Mouse (Mus musculus): ENCODE results near the gene Stac. TPM values are rescaled to one million over a fixed set of nuclear protein-coding genes. Genes with fewer than 3 reads are reported as not detected.

Gene Stac
- polyA plus RNA-seq, 1 experiment from 2014 or later, result 5.1 TPM

- no peak overlapping the region for H3K9ac ChIP-seq
- no peaks in the 10 kb centered on the region for H3K4me1 ChIP-seq
- 75% methylated on average over 6 of the region's 6 CpGs for whole genome bisulfite sequencing
- ATAC-seq (replicated peaks), result no peak
- H3K4me2 ChIP-seq, result no peak overlapping the region
- H3K9me3 ChIP-seq, result no peaks in the 10 kb centered on the region
- H3K27ac ChIP-seq, result no peak overlapping the region
- no peaks in the 10 kb centered on the region for H3K27me3 ChIP-seq (replicated peaks)
- H3K36me3 ChIP-seq (replicated peaks), result no peaks in the 10 kb centered on the region
- H3K4me3 ChIP-seq, result no peak overlapping the region
These were observed 147.5 kb downstream of the Stac start for GRCm38 (mm10) chr9:111542663-111543062.

- no peak for ATAC-seq (replicated peaks)
- H3K9me3 ChIP-seq, result no peaks in the 10 kb centered on the region
- WGBS, result 84% methylated on average over 8 of the region's 8 CpGs
These were observed 154.6 kb downstream of the Stac start for GRCm38 (mm10) chr9:111535445-111536064.

GRCm38 (mm10) chr9:111534744-111535423, 155.3 kb downstream of the Stac start:
- H3K4me1 ChIP-seq, result no peaks in the 10 kb centered on the region
- no peaks in the 10 kb centered on the region for H3K27me3 ChIP-seq (replicated peaks)
- H3K9me3 ChIP-seq, result no peaks in the 10 kb centered on the region
- H3K4me3 ChIP-seq, result no peak overlapping the region
- no peak overlapping the region for H3K9ac ChIP-seq
- ATAC-seq (replicated peaks), result no peak
- H3K27ac ChIP-seq, result no peak overlapping the region
- no peaks in the 10 kb centered on the region for H3K36me3 ChIP-seq (replicated peaks)
- H3K4me2 ChIP-seq, result no peak overlapping the region
- 76% methylated on average over 7 of the region's 7 CpGs for WGBS

More at GRCm38 (mm10) chr9:111535445-111536064, 154.6 kb downstream of the Stac start:
- no peak overlapping the region for H3K4me3 ChIP-seq
- H3K4me2 ChIP-seq, result no peak overlapping the region
- no peaks in the 10 kb centered on the region for H3K27me3 ChIP-seq (replicated peaks)
- H3K27ac ChIP-seq, result no peak overlapping the region
- no peak overlapping the region for H3K9ac ChIP-seq
- no peaks in the 10 kb centered on the region for H3K4me1 ChIP-seq
- no peaks in the 10 kb centered on the region for H3K36me3 ChIP-seq (replicated peaks)

- Histone ChIP-seq H3K4me3 (no peak overlapping the region), H3K4me2 (no peak overlapping the region), H3K27ac (no peak overlapping the region), H3K9me3 (no peaks in the 10 kb centered on the region; the same call in 1 of the 2 replicates), H3K4me1 (no peaks in the 10 kb centered on the region), H3K27me3 (replicated peaks) (no peaks in the 10 kb centered on the region), H3K9ac (no peak overlapping the region), H3K36me3 (replicated peaks) (no peaks in the 10 kb centered on the region)
- no peak for ATAC-seq (replicated peaks)
- 97% methylated on average over 3 of the region's 3 CpGs for WGBS
These were observed 166.3 kb downstream of the Stac start for GRCm38 (mm10) chr9:111523871-111524270.

- Histone ChIP-seq H3K4me2 (no peak overlapping the region), H3K9ac (no peak overlapping the region), H3K9me3 (no peaks in the 10 kb centered on the region; the same call in 1 of the 2 replicates), H3K4me1 (no peaks in the 10 kb centered on the region), H3K4me3 (no peak overlapping the region), H3K36me3 (replicated peaks) (no peaks in the 10 kb centered on the region), H3K27me3 (replicated peaks) (no peaks in the 10 kb centered on the region), H3K27ac (no peak overlapping the region)
- ATAC-seq (replicated peaks), result no peak
- WGBS, result 92% methylated on average over 11 of the region's 11 CpGs
These were observed 167.0 kb downstream of the Stac start for GRCm38 (mm10) chr9:111523111-111523510.

GRCm38 (mm10) chr9:111522226-111522625, 167.9 kb downstream of the Stac start:
- no peaks in the 10 kb centered on the region for H3K4me1 ChIP-seq
- no peaks in the 10 kb centered on the region for H3K36me3 ChIP-seq (replicated peaks)
- 90% methylated on average over 7 of the region's 7 CpGs for WGBS
- no peak overlapping the region for H3K9ac ChIP-seq
- H3K27ac ChIP-seq, result no peak overlapping the region
- no peaks in the 10 kb centered on the region; the same call in 1 of the 2 replicates for H3K9me3 ChIP-seq
- ATAC-seq (replicated peaks), result no peak
- no peak overlapping the region for H3K4me2 ChIP-seq
- no peak overlapping the region for H3K4me3 ChIP-seq
- H3K27me3 ChIP-seq (replicated peaks), result no peaks in the 10 kb centered on the region

- no peak overlapping the region for H3K9ac ChIP-seq
- no peak overlapping the region for H3K4me3 ChIP-seq
- WGBS, result 84% methylated on average over 3 of the region's 3 CpGs
- no peaks in the 10 kb centered on the region for H3K36me3 ChIP-seq (replicated peaks)
- H3K4me1 ChIP-seq, result no peaks in the 10 kb centered on the region
- no peaks in the 10 kb centered on the region for H3K27me3 ChIP-seq (replicated peaks)
- H3K27ac ChIP-seq, result no peak overlapping the region
- H3K4me2 ChIP-seq, result no peak overlapping the region
- ATAC-seq (replicated peaks), result no peak
- no peaks in the 10 kb centered on the region for H3K9me3 ChIP-seq
These were observed 174.6 kb downstream of the Stac start for GRCm38 (mm10) chr9:111515536-111515935.

- H3K9me3 ChIP-seq, result no peaks in the 10 kb centered on the region
- H3K9ac ChIP-seq, result no peak overlapping the region
- H3K4me2 ChIP-seq, result no peak overlapping the region
- no peaks in the 10 kb centered on the region for H3K27me3 ChIP-seq (replicated peaks)
- WGBS, result 66% methylated on average over 15 of the region's 15 CpGs
- H3K36me3 ChIP-seq (replicated peaks), result no peaks in the 10 kb centered on the region
- H3K27ac ChIP-seq, result 0 out of 2 replicates have a peak overlapping the region, but pooled peaks have one; percentile 44
- H3K4me1 ChIP-seq, result no peaks in the 10 kb centered on the region
- no peak overlapping the region for H3K4me3 ChIP-seq
- no peak; the same call in 1 of the 2 replicates for ATAC-seq (replicated peaks)
These were observed 175.3 kb downstream of the Stac start for GRCm38 (mm10) chr9:111514586-111515473.

All from midbrain, embryonic 15.5 days (tissue).